Mouse (Mus musculus) stomach, embryonic 16.5 days (tissue): ENCODE results near the gene Nudt2. TPM values are rescaled to one million over a fixed set of nuclear protein-coding genes. Genes with fewer than 3 reads are reported as not detected.
"Not testable (repeated sequence)": the region's sequence is repeated elsewhere in the genome, so short reads cannot be mapped to it uniquely, and the experiment has no call there.

Source experiments
- ATAC-seq: fragments of 200-750 bp; cut with Nextera tagmentation; 2 replicates; pipeline ENCODE4 v1.8.0; 2017; ENCODE audit warnings: moderate number of reproducible peaks, moderate TSS enrichment; ENCODE audit not compliant: insufficient read depth, low FRiP score
- H3K27ac ChIP-seq: fragments of 300-500 bp; sonication (generic); 2 replicates; pipeline ENCODE4 v1.5.1; 2014; ENCODE audit warnings: low read length
- H3K27me3 ChIP-seq: fragments of 300-500 bp; sonication (generic); 2 replicates; pipeline ENCODE4 v1.6.1; 2014; ENCODE audit warnings: low read length, control low read depth, mixed read lengths; ENCODE audit not compliant: control insufficient read depth, insufficient read depth
- H3K36me3 ChIP-seq: fragments of 300-500 bp; sonication (generic); 2 replicates; pipeline ENCODE4 v1.6.1; 2014; ENCODE audit warnings: low read length; ENCODE audit not compliant: control insufficient read depth, insufficient read depth
- H3K4me1 ChIP-seq: fragments of 300-500 bp; sonication (generic); 2 replicates; pipeline ENCODE4 v1.6.1; 2014; ENCODE audit warnings: low read length, control low read depth, mixed read lengths; ENCODE audit not compliant: control insufficient read depth, insufficient read depth
- H3K4me2 ChIP-seq: fragments of 300-500 bp; sonication (generic); 2 replicates; pipeline ENCODE4 v1.6.1; 2014; ENCODE audit warnings: low read depth, low read length, mixed read lengths
- H3K4me3 ChIP-seq: fragments of 300-500 bp; sonication (generic); replicated peaks from 2 replicates; pipeline ENCODE4 v1.5.1; 2014; ENCODE audit warnings: mild to moderate bottlenecking, low read length
- H3K9ac ChIP-seq: fragments of 300-500 bp; sonication (generic); 2 replicates; pipeline ENCODE4 v1.6.1; 2014; ENCODE audit warnings: low read length
- H3K9me3 ChIP-seq: fragments of 300-500 bp; sonication (generic); replicated peaks from 2 replicates; pipeline ENCODE4 v1.6.1; 2016; ENCODE audit warnings: low read length, control low read depth; ENCODE audit not compliant: control insufficient read depth
- WGBS: fragments of 180-500 bp; shearing (Covaris S2); extraction: QIAGEN DNeasy Blood & Tissue Kit; methylation state at CpG from one replicate; pipeline ENCODE4 v1.1.7; 2014; 5-methylcytosine and 5-hydroxymethylcytosine counted together
- polyA plus RNA-seq: library from polyadenylated mRNA; unstranded; fragments of >200 nt; fragmentation: Nextera tagmentation; extraction: Ambion mirVana; gene quantifications from 2 replicates; pipeline ENCODE4 v1.2.1, GENCODE M21; 2015

The Nudt2 gene
- 49.5 and 49.6 TPM in 2 replicates for polyA plus RNA-seq

DNA sequence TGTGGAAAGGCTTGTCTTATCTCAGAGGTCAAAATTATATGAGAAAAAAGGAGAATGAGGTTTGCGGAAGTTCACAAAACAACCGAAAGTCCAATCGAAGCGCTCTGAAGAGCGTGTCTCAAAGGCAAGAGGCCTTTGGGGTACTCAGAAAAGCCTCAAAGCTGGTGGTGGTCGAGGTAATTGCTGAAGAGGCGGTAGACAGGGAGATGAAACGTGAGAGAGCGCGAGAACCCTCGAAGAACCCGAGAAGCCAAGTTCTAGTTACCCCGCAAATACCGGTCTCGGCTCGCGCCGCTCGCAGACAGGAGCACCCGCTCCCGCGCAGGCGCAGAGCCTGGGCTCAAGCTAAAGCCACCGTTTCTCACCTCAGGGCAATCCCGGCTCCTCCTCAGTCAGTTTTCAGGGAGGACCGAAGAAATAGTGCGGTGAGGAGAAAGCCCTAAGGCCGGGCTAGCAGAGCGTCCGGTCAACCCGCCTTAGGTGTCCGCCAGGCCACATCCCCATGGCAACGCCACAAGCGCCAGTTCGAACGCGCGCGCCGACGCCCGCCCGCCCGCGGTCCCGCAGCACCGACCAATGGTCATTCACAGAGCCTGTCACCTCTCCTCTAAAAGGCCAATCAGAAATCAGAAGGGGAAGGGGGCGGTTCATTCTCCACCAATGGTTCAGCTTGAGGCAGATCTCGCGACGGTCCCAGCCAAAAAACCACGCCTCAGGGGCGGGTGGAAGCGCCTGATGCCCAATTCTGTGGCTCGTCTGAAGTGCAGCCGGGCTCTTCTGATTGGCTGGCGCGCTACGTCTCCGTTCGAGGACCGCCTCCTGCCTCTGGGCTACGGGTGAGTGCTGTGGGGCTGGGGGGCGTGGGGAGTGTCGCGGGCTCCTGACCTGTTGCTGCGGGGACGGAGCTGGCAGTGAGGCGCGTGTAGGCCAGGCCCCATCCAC is at the start of gene Nudt2, which contains the start of gene Kif24:
Gene Nudt2 (plus strand): TSS at position 807 of the 942 bp plus-strand sequence.
Gene Kif24 (minus strand): TSS at position 543 of the 942 bp plus-strand sequence.
- no peaks in the 10 kb centered on the region for H3K9me3 ChIP-seq
- under 1% methylated on average over 70 of the region's 70 CpGs for whole genome bisulfite sequencing
- no peaks in the 10 kb centered on the region for H3K36me3 ChIP-seq
- ATAC-seq = peak; percentile 100
- H3K4me1 ChIP-seq = peaks cover 9% of the 10 kb centered on the region
- H3K4me3 ChIP-seq = peak within 1 kb of the TSS; percentile 72
- no peaks in the 10 kb centered on the region for H3K27me3 ChIP-seq
- H3K4me2 ChIP-seq = peak within 1 kb of the TSS; percentile 80
- H3K9ac ChIP-seq = peak within 1 kb of the TSS; percentile 87
- H3K27ac ChIP-seq = peak within 1 kb of the TSS; percentile 48; the same call in 1 of the 2 replicates

- H3K4me1 ChIP-seq = no peaks in the 10 kb centered on the region
- no peaks in the 10 kb centered on the region for H3K9me3 ChIP-seq
- H3K27me3 ChIP-seq = no peaks in the 10 kb centered on the region
- H3K4me3 ChIP-seq = no peak overlapping the region
- H3K4me2 ChIP-seq = no peak overlapping the region
- no peak overlapping the region for H3K9ac ChIP-seq
- H3K36me3 ChIP-seq = no peaks in the 10 kb centered on the region
- no peak overlapping the region for H3K27ac ChIP-seq
- ATAC-seq = no peak
Observed at GRCm38 (mm10) chr4:41416966-41417365, 48.0 kb upstream of the Nudt2 start.

DNA sequence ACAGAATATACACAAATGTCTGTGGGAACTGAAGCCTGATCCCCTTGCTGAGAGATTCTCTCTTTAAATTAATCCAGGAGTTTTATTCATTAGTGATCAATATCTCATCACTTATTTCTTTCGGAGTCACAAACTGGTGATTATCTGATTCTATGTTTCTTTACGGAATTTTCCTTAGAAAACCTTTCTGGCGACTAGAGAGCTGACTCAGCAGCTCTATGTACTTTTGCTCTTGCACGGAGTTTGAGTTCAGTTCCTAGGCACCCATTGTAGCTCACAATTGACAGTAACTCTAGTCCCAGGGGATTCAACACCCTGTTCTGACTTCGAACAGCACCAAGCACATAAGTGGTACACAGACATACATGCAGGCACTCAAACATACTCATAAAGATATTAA is 26.0 kb upstream of the Nudt2 start:
- H3K9me3 ChIP-seq = no peaks in the 10 kb centered on the region
- ATAC-seq = no peak
- no peak overlapping the region for H3K4me2 ChIP-seq
- no peaks in the 10 kb centered on the region for H3K27me3 ChIP-seq
- no peaks in the 10 kb centered on the region for H3K36me3 ChIP-seq
- H3K9ac ChIP-seq = no peak overlapping the region
- 79% methylated on average over 5 of the region's 5 CpGs for WGBS
- H3K27ac ChIP-seq = no peak overlapping the region
- H3K4me1 ChIP-seq = no peaks in the 10 kb centered on the region
- H3K4me3 ChIP-seq = no peak overlapping the region

DNA sequence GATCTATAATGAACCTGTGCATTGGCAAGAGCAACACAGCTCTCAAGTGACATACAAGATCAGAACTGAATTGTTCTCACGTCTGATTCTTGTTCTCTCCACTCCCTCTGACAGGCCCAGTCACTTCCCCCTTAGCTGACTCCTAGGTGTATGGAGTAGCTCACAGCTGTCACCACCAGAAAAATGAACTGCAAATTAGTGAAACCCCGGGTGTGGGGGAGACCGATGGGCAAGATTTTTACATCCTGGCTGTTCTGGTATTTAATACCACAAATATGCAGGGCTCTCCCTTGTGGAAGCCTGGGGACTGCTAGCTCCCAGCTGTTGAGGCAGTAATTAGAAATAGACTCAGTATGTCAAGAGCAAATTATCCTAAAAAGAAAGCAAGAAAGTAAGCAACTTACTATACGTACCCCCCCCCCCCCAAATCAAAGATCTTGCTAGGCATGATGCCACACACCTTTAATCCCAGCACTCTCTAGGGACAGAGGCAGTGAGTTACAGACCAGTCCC is 22.1 kb upstream of the Nudt2 start:
- Histone ChIP-seq H3K27ac (no peak overlapping the region), H3K4me1 (no peaks in the 10 kb centered on the region), H3K27me3 (no peaks in the 10 kb centered on the region), H3K4me2 (no peak overlapping the region), H3K9me3 (no peaks in the 10 kb centered on the region), H3K4me3 (no peak overlapping the region), H3K36me3 (no peaks in the 10 kb centered on the region), H3K9ac (no peak overlapping the region)
- 66% methylated on average over 4 of the region's 4 CpGs for WGBS
- no peak for ATAC-seq

DNA sequence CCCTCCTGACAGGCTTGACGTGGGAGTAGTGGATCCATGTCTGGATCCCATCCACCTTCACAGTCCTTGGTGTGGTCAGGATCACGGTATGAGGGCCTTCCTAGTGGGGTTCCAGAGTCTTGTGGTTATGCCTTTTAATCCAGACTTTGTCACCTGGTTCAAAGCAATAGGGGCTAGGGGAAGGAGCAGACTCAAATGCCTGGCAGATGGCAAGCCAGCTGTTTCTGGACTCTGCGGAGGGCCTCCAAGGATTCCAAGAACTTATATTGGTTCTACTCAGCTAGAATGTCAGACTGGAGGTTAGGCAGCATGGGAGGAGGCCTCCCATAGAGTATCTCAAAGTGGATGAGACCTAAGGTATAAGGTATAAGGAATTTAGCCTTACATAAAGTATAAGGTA is 17.4 kb upstream of the Nudt2 start:
- Histone ChIP-seq H3K4me3 (no peak overlapping the region), H3K9ac (no peak overlapping the region), H3K4me2 (no peak overlapping the region), H3K36me3 (no peaks in the 10 kb centered on the region), H3K9me3 (no peaks in the 10 kb centered on the region), H3K27ac (no peak overlapping the region), H3K4me1 (no peaks in the 10 kb centered on the region), H3K27me3 (no peaks in the 10 kb centered on the region)
- no peak for ATAC-seq
- 96% methylated on average over 3 of the region's 3 CpGs for WGBS

DNA sequence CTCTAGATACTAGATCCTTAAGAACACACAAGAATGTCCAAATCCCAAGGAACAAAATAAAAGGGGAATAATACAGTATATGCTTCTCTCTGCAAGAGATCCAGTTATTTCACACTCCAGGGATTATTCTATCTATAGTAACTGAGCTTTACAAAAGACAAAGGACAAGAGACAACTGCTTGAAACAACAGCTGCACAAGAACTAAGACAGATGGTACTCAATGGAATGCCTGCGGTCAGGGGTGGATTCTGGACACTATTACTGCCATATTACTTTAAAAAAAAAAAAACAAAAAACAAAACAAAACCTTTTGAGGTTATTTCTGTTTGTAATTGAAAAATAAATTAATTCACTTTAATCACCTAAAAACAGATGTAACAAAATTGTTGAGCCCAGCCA is 4.3 kb upstream of the Nudt2 start:
- ATAC-seq = no peak
- Histone ChIP-seq H3K4me1 (peaks cover 9% of the 10 kb centered on the region), H3K27ac (no peak overlapping the region), H3K36me3 (no peaks in the 10 kb centered on the region), H3K9me3 (no peaks in the 10 kb centered on the region), H3K4me3 (no peak overlapping the region), H3K4me2 (no peak overlapping the region), H3K27me3 (no peaks in the 10 kb centered on the region), H3K9ac (no peak overlapping the region)
- WGBS = 94% methylated on average over 1 of the region's 1 CpGs

GRCm38 (mm10) chr4:41463051-41463738 is 1.8 kb upstream of the Nudt2 start:
- not testable (repeated sequence) for ATAC-seq
- peak overlapping the region; percentile 80 for H3K4me2 ChIP-seq
- WGBS = 54% methylated on average over 3 of the region's 3 CpGs

GRCm38 (mm10) chr4:41465287-41465665 is 325 bp downstream of the Nudt2 start:
- peak overlapping the region; percentile 48; the same call in 1 of the 2 replicates for H3K27ac ChIP-seq
- WGBS = 4% methylated on average over 17 of the region's 17 CpGs

More at GRCm38 (mm10) chr4:41463051-41463738, 1.8 kb upstream of the Nudt2 start:
- H3K9me3 ChIP-seq, H3K36me3 ChIP-seq, H3K27me3 ChIP-seq, H3K27ac ChIP-seq, H3K9ac ChIP-seq, H3K4me1 ChIP-seq: not testable (repeated sequence)
- H3K4me3 ChIP-seq = peak overlapping the region; percentile 72

More at GRCm38 (mm10) chr4:41465287-41465665, 325 bp downstream of the Nudt2 start:
- H3K4me2 ChIP-seq = peak overlapping the region; percentile 48
- H3K9ac ChIP-seq = peak overlapping the region; percentile 87
- no peaks in the 10 kb centered on the region for H3K36me3 ChIP-seq
- H3K4me3 ChIP-seq = peak overlapping the region; percentile 72
- peaks cover 9% of the 10 kb centered on the region for H3K4me1 ChIP-seq
- no peaks in the 10 kb centered on the region for H3K27me3 ChIP-seq
- no peaks in the 10 kb centered on the region for H3K9me3 ChIP-seq
- ATAC-seq = no peak
